Mouse (Mus musculus): ENCODE data around the gene Smad6.

Gene Smad6

GRCm38 (mm10) chr9:63989214-63989613, 32.6 kb downstream of the Smad6 start:
- no peak for DNase-seq (ENCODE audit: low read depth, low spot score)

GRCm38 (mm10) chr9:63985125-63985524, 36.7 kb downstream of the Smad6 start:
- no peak for DNase-seq (ENCODE audit: low read depth, low spot score)

- DNase-seq (ENCODE audit: low read depth, low spot score) = peak; percentile 77
These were observed 38.8 kb downstream of the Smad6 start for GRCm38 (mm10) chr9:63982937-63983632.

GRCm38 (mm10) chr9:63981912-63982311, 39.9 kb downstream of the Smad6 start:
- DNase-seq (ENCODE audit: low read depth, low spot score) = no peak

GRCm38 (mm10) chr9:63981371-63981770, 40.5 kb downstream of the Smad6 start:
- DNase-seq (ENCODE audit: low read depth, low spot score) = no peak

- no peak for DNase-seq (ENCODE audit: low read depth, low spot score)
These were observed 41.4 kb downstream of the Smad6 start for GRCm38 (mm10) chr9:63980179-63981086.

GRCm38 (mm10) chr9:63979275-63979674, 42.6 kb downstream of the Smad6 start:
- no peak for DNase-seq (ENCODE audit: low read depth, low spot score)

- no peak for DNase-seq (ENCODE audit: low read depth, low spot score)
These were observed 43.2 kb downstream of the Smad6 start for GRCm38 (mm10) chr9:63978682-63979081.

GRCm38 (mm10) chr9:63975996-63976395, 45.9 kb downstream of the Smad6 start:
- peak; percentile 91 for DNase-seq (ENCODE audit: low read depth, low spot score)

- DNase-seq (ENCODE audit: low read depth, low spot score) = no peak
These were observed 47.4 kb downstream of the Smad6 start for GRCm38 (mm10) chr9:63974258-63975023.

- DNase-seq (ENCODE audit: low read depth, low spot score) = no peak
These were observed 48.1 kb downstream of the Smad6 start for GRCm38 (mm10) chr9:63973662-63974190.

GRCm38 (mm10) chr9:63972576-63973290, 49.1 kb downstream of the Smad6 start:
- DNase-seq (ENCODE audit: low read depth, low spot score) = no peak

- DNase-seq (ENCODE audit: low read depth, low spot score) = peak; percentile 91
These were observed 50.3 kb downstream of the Smad6 start for GRCm38 (mm10) chr9:63971557-63971956.

- DNase-seq (ENCODE audit: low read depth, low spot score) = peak; percentile 54
These were observed 51.0 kb downstream of the Smad6 start for GRCm38 (mm10) chr9:63970836-63971235.

GRCm38 (mm10) chr9:63970388-63970787, 51.5 kb downstream of the Smad6 start:
- no peak for DNase-seq (ENCODE audit: low read depth, low spot score)

- DNase-seq (ENCODE audit: low read depth, low spot score) = no peak
These were observed 52.4 kb downstream of the Smad6 start for GRCm38 (mm10) chr9:63969467-63969866.

- no peak for DNase-seq (ENCODE audit: low read depth, low spot score)
These were observed 53.3 kb downstream of the Smad6 start for GRCm38 (mm10) chr9:63968592-63968991.

GRCm38 (mm10) chr9:63967408-63968172, 54.3 kb downstream of the Smad6 start:
- DNase-seq (ENCODE audit: low read depth, low spot score) = no peak

GRCm38 (mm10) chr9:63965579-63965981, 56.3 kb downstream of the Smad6 start:
- peak; percentile 36 for DNase-seq (ENCODE audit: low read depth, low spot score)

- no peak for DNase-seq (ENCODE audit: low read depth, low spot score)
These were observed 60.0 kb downstream of the Smad6 start for GRCm38 (mm10) chr9:63961881-63962280.
